Mouse (Mus musculus) embryonic facial prominence, embryonic 12.5 days (tissue): ENCODE measurements around the gene Kif1b. TPM values are rescaled to one million over a fixed set of nuclear protein-coding genes. Genes with fewer than 3 reads are reported as not detected.
A peak's percentile ranks its signal among the peaks of the same experiment; 100 is the strongest.

ENCODE experiments used
- ATAC-seq: fragments of 200-750 bp; cut with Nextera tagmentation; 2 replicates; pipeline ENCODE4 v1.8.0; 2017; ENCODE audit not compliant: insufficient number of reproducible peaks, insufficient read depth, low FRiP score, low TSS enrichment
- H3K27ac ChIP-seq: fragments of 300-500 bp; sonication (generic); 2 replicates; pipeline ENCODE4 v1.5.1; 2016; ENCODE audit warnings: mild to moderate bottlenecking
- H3K27me3 ChIP-seq: fragments of 300-500 bp; sonication (generic); 2 replicates; pipeline ENCODE4 v1.6.1; 2016; ENCODE audit warnings: mild to moderate bottlenecking, moderate library complexity
- H3K36me3 ChIP-seq: fragments of 300-500 bp; sonication (generic); 2 replicates; pipeline ENCODE4 v1.6.1; 2016; ENCODE audit warnings: mild to moderate bottlenecking
- H3K4me1 ChIP-seq: fragments of 300-500 bp; sonication (generic); 2 replicates; pipeline ENCODE4 v1.6.1; 2016
- H3K4me2 ChIP-seq: fragments of 300-500 bp; sonication (generic); replicated peaks from 2 replicates; pipeline ENCODE4 v1.6.1; 2016; ENCODE audit warnings: mild to moderate bottlenecking, moderate library complexity
- H3K4me3 ChIP-seq: fragments of 300-500 bp; sonication (generic); 2 replicates; pipeline ENCODE4 v1.5.1; 2016; ENCODE audit warnings: mild to moderate bottlenecking
- H3K9ac ChIP-seq: fragments of 300-500 bp; sonication (generic); 2 replicates; pipeline ENCODE4 v1.6.1; 2016; ENCODE audit warnings: mild to moderate bottlenecking, moderate library complexity
- H3K9me3 ChIP-seq: fragments of 300-500 bp; sonication (generic); 2 replicates; pipeline ENCODE4 v1.6.1; 2016; ENCODE audit warnings: mild to moderate bottlenecking, moderate library complexity
- WGBS: fragments of 180-500 bp; shearing (Covaris S2); methylation state at CpG from one replicate; pipeline ENCODE4 v1.1.7; 2016; 5-methylcytosine and 5-hydroxymethylcytosine counted together
- polyA plus RNA-seq: library from polyadenylated mRNA; unstranded; fragments of >200 nt; fragmentation: Nextera tagmentation; extraction: Ambion mirVana; gene quantifications from 2 replicates; pipeline ENCODE4 v1.2.1, GENCODE M21; 2016

Kif1b gene
- polyA plus RNA-seq, 1 experiment from 2014 or later: 56.1 TPM

DNA sequence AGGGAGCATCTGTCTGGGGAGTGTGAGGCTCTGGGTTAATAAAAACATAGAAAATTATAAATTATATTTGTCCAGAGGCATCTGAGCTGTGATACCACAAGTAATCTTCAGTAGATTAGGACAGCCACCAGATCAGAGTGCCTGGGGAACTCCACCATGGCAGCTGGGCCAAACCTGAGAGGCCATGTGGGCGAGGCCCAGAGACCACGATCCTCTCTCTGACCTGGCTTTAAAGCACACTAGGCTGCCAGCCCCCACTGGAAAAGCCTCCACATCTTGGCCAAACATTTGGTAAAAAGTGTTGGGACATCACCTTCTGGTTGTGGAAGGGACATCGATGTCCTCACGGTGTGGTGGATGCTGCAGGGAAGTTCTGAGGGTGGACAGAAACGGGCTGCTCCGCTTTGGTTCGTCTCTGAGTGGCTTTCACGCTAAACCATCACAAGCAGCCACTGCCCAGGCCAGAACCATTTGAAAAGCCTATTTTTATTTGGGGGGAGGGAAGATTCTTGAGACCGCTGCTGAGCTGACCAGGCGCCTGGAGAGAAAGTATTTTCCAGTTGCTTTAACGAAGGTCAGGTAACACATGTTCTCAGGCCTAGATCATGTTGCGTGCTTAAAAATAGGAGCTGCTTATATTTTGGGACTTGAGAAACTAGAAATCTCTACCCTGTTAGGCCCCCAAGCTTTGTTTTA lies 6.2 kb upstream of the Kif1b start:
- WGBS: 67% methylated on average over 12 of the region's 12 CpGs
- H3K27ac ChIP-seq: no peak overlapping the region
- ATAC-seq: no peak
- no peaks in the 10 kb centered on the region for H3K27me3 ChIP-seq
- no peaks in the 10 kb centered on the region for H3K36me3 ChIP-seq
- H3K9ac ChIP-seq: no peak overlapping the region
- H3K4me3 ChIP-seq: no peak overlapping the region
- no peak overlapping the region for H3K4me2 ChIP-seq
- no peaks in the 10 kb centered on the region for H3K9me3 ChIP-seq
- no peaks in the 10 kb centered on the region for H3K4me1 ChIP-seq

DNA sequence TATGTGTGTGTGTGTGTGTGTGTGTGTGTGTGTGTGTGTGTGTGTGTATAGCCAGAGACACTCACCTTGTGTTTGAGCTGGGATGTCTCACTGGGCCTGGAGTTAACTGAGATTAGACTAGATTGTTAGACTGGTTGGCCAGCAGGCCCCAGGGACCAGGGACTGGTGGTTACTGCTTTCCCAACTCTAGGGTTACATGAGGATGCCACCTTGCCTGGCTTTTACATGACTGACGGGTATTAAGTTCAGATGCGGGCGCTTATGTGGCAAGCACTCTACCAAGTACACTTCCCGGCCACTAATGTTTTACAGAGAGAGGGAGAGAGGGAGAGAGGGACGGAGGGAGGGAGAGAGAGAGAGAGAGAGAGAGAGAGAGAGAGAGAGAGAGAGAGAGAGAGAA lies 4.5 kb upstream of the Kif1b start:
- Histone ChIP-seq H3K9me3 (no peaks in the 10 kb centered on the region), H3K9ac (no peak overlapping the region), H3K4me3 (no peak overlapping the region), H3K27ac (no peak overlapping the region), H3K27me3 (no peaks in the 10 kb centered on the region), H3K36me3 (no peaks in the 10 kb centered on the region), H3K4me1 (no peaks in the 10 kb centered on the region), H3K4me2 (no peak overlapping the region)
- WGBS: 79% methylated on average over 5 of the region's 5 CpGs
- no peak for ATAC-seq

DNA sequence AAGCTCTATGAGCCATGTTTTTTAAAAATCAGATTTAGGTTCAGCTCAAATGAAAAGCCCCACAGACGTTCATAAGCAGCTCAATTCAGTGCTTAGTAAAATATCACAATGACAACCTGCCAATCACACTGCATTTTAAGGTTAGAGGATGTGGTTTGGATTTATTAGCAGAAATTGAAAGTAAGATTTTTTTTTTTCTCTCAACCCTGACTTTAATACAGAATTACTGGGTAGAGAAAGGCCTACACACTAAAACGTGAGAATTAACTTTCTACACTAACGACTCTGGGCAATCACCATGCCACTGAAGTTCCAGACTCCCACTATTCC lies 963 bp upstream of the Kif1b start:
- H3K36me3 ChIP-seq: no peaks in the 10 kb centered on the region
- H3K4me1 ChIP-seq: peaks cover 15% of the 10 kb centered on the region
- H3K27me3 ChIP-seq: no peaks in the 10 kb centered on the region
- ATAC-seq: no peak
- H3K9ac ChIP-seq: peak overlapping the region; percentile 58; the same call in 1 of the 2 replicates
- H3K4me3 ChIP-seq: peak overlapping the region; percentile 95
- peak overlapping the region; percentile 95 for H3K27ac ChIP-seq
- H3K4me2 ChIP-seq: peak overlapping the region; percentile 59
- H3K9me3 ChIP-seq: no peaks in the 10 kb centered on the region
- WGBS: 52% methylated on average over 3 of the region's 3 CpGs

DNA sequence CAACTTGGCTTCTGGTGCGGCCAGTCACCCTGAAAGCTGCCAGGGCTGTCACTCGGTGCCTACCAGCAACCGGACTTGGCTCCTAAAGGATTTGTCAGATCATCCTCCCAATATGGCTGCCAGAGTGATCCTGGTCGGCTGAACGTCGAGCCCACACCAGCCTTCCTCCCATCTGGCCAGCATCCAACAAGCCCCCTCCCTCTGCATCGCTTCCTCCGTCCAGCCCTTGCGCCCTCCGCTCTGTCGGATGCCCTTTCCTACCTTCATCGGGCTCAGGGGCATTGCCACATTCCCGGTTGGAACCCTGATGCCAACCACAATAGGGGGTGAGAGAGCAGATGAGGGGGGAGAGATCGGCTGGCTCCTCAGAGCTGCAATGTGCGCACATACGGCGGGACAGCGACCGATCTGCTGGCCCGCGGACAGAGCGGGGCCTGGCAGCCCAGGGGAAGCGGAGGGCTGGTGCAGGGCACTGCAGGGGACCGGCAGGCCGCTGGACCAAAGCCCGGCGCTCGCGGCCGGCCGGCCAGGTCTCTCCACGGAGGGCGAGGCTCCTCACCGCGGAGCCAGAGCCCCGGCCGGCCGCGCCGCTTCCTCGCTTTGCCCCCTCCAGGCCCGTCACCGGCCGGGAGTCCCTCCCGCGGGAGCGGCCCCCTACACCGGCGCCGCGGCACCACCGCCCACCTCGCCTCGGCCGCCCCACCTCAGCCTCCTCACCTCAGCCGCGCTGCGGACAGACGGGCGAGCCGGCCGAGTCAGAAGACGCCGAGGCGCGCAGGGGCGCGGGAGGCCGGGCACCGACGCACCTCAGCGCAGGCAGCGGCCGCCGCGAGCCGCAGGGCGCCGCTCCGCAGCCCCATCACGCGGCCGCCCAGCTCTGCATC lies 539 bp downstream of the Kif1b start:
- H3K9me3 ChIP-seq: no peaks in the 10 kb centered on the region
- ATAC-seq: peak; percentile 76

DNA sequence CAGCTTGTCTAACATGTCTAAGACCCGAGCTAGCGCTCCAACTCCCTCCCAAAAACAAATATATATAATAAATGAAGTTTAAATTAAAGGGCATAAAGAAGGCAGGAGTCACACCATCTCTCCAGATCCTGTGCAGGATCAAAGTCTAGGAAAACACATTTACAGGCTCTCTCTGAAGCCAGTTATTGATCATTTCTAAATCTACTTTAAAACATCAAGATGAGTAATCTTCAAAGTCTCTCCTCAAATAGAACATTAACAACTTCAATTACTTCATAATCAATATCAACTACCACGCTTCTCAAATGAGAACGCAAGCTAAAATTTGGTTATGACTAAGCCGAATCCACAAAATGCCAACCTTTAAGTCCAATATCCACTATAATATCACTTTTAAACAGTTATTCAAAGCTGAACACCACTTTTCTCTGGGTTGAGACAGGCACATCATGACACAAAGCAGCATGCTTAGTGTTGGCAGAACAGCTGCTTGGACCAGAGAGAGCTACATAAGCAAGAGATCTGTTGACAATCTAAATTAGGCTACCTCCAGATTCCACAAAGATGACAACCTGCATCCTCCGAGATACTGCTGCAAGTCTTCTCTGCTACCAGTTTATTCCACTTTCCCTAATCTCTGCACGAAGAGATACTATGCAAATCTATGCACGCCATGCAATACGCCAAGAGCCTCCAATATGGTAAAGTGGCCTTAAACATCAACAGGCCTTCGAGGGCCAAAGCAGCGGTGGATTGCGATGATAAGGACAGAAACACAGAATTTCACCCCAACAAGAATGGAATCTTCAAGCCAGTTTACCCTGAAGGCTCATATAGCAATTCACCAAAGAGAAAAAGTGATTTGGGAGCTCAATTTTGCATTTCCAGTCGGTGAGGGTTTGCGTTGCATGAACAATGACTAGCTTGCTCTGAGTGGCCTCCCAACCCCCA lies 1.5 kb downstream of the Kif1b start:
- no peak for ATAC-seq
- no peaks in the 10 kb centered on the region for H3K36me3 ChIP-seq
- H3K4me1 ChIP-seq: peaks cover 32% of the 10 kb centered on the region
- peak overlapping the region; percentile 97 for H3K9ac ChIP-seq
- H3K4me2 ChIP-seq: peak overlapping the region; percentile 56
- no peaks in the 10 kb centered on the region for H3K9me3 ChIP-seq
- H3K4me3 ChIP-seq: peak overlapping the region; percentile 95
- H3K27me3 ChIP-seq: no peaks in the 10 kb centered on the region
- peak overlapping the region; percentile 95 for H3K27ac ChIP-seq
- 41% methylated on average over 14 of the region's 14 CpGs for WGBS

More for the DNA sequence above, 539 bp downstream of the Kif1b start:
- H3K4me1 ChIP-seq: peaks cover 27% of the 10 kb centered on the region
- H3K36me3 ChIP-seq: no peaks in the 10 kb centered on the region
- peak overlapping the region; percentile 97 for H3K9ac ChIP-seq
- H3K4me3 ChIP-seq: peak overlapping the region; percentile 95
- under 1% methylated on average over 77 of the region's 83 CpGs for WGBS
- no peaks in the 10 kb centered on the region for H3K27me3 ChIP-seq
- H3K4me2 ChIP-seq: peak overlapping the region; percentile 56
- peak overlapping the region; percentile 95 for H3K27ac ChIP-seq

DNA sequence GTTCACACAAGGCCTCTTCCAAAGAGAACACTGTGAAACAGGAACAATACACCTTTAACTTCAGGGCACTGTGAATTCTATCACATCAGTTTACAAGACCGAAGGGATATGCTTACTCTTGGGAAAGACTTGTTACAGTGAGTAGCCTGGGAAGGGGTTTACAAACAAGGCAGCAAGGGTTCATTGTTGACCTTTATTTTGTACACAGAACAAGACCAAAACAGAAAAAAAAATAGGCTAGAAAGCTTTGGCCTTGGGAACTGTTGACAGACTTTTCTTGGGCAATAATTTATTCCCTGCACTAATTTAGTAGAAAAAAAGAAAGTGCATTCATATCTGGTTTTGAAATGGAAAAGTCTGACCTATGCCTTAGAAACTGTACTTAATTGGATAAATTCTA lies 3.0 kb downstream of the Kif1b start:
- 82% methylated on average over 1 of the region's 1 CpGs for WGBS
- H3K27ac ChIP-seq: no peak overlapping the region
- H3K4me1 ChIP-seq: peaks cover 32% of the 10 kb centered on the region
- ATAC-seq: no peak
- no peak overlapping the region for H3K9ac ChIP-seq
- no peaks in the 10 kb centered on the region for H3K9me3 ChIP-seq
- no peaks in the 10 kb centered on the region for H3K27me3 ChIP-seq
- no peak overlapping the region for H3K4me2 ChIP-seq
- no peaks in the 10 kb centered on the region for H3K36me3 ChIP-seq
- no peak overlapping the region for H3K4me3 ChIP-seq

DNA sequence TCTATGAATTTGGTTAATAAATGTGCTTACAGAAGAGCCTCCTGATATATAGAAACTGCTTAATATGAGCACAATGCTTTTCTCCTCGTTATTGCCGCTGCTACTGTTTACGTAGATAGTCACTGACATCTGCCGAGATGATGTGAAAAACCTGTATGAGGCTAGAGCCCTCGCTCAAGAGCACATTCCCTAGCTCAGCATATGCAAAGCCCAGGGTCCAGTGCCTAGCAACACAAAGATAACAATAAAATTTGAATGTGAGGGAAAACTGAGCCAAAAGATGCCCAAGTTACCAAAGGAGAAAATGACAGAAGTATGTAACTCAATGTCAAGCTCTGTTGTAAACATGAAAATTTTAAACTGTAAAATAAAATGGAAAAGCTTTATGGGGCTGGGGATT lies 4.0 kb downstream of the Kif1b start:
- H3K9me3 ChIP-seq: no peaks in the 10 kb centered on the region
- no peak overlapping the region for H3K9ac ChIP-seq
- H3K4me3 ChIP-seq: no peak overlapping the region
- ATAC-seq: no peak
- no peaks in the 10 kb centered on the region for H3K27me3 ChIP-seq
- peaks cover 32% of the 10 kb centered on the region for H3K4me1 ChIP-seq
- H3K27ac ChIP-seq: no peak overlapping the region
- no peak overlapping the region for H3K4me2 ChIP-seq
- no peaks in the 10 kb centered on the region for H3K36me3 ChIP-seq
- WGBS: 69% methylated on average over 5 of the region's 5 CpGs

DNA sequence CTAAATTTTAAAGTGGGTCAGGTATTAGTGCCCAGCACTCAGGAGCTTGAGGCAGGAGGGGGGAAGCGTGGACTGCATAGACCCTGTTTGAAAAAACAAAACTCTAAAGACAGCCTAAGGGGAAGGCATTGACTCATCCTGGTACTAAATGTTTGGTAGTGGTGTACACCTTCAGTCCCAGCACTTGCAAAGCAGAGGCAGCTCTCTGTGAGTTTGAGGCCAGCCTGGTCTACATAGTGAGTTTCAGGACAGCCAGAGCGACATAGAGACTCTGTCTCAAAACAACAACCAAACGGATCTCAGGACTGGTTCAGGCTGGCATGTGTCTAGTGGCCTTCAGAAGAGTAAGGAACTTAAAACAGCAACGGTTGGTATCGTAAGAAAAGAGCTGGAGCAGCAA lies 4.7 kb downstream of the Kif1b start:
- no peaks in the 10 kb centered on the region for H3K27me3 ChIP-seq
- no peak for ATAC-seq
- WGBS: 80% methylated on average over 5 of the region's 5 CpGs
- no peak overlapping the region for H3K9ac ChIP-seq
- no peak overlapping the region for H3K4me2 ChIP-seq
- H3K9me3 ChIP-seq: no peaks in the 10 kb centered on the region
- no peaks in the 10 kb centered on the region for H3K36me3 ChIP-seq
- peaks cover 32% of the 10 kb centered on the region for H3K4me1 ChIP-seq
- no peak overlapping the region for H3K4me3 ChIP-seq
- H3K27ac ChIP-seq: no peak overlapping the region

DNA sequence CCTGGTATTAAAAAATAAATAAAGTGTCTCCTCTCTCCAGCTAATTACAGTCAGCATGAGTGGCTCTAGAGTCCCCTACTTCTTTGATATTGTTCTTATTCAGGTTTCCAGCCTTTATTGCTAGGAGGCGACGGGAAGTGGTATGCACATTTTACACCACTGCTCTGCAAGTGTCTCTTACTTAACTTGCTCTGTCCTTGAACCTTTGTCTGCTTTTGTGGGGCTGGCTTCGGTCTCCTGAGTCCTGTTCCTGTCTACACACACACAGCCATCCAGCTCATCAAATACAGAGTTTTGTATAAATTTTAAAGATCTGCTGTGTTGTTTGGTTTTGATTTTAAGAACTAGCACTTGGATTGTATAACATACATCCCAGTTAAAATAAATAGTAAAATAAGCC lies 5.4 kb downstream of the Kif1b start:
- Histone ChIP-seq H3K27ac (no peak overlapping the region), H3K4me2 (no peak overlapping the region), H3K36me3 (no peaks in the 10 kb centered on the region), H3K4me1 (peaks cover 32% of the 10 kb centered on the region), H3K27me3 (no peaks in the 10 kb centered on the region), H3K9me3 (no peaks in the 10 kb centered on the region), H3K9ac (no peak overlapping the region), H3K4me3 (no peak overlapping the region)
- 68% methylated on average over 3 of the region's 3 CpGs for WGBS
- ATAC-seq: no peak

DNA sequence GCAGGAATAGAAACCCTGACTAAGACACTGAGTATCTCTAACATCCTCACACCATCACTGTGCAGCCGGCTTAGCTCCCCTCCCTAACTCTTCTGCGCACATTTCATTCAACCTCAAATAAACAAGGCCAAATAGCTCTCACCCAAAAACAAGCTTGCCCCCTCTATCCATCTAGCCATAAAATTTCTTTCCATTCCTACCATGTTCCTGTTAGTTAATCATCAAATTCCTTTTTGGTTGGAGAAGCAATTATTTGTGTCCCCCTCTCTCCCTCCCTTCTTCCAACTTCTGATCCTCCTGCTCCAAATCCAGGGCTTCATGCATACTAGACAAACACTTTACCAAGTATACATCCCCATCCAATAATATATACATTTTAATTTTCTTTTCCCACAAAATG lies 11.0 kb downstream of the Kif1b start:
- Histone ChIP-seq H3K36me3 (0 out of 2 replicates have a peak, but pooled peaks cover 6% of the 10 kb centered on the region), H3K27me3 (no peaks in the 10 kb centered on the region), H3K4me2 (no peak overlapping the region), H3K9ac (no peak overlapping the region), H3K4me1 (peaks cover 16% of the 10 kb centered on the region), H3K27ac (no peak overlapping the region), H3K9me3 (no peaks in the 10 kb centered on the region), H3K4me3 (no peak overlapping the region)
- no peak for ATAC-seq
- 85% methylated on average over 2 of the region's 2 CpGs for WGBS

DNA sequence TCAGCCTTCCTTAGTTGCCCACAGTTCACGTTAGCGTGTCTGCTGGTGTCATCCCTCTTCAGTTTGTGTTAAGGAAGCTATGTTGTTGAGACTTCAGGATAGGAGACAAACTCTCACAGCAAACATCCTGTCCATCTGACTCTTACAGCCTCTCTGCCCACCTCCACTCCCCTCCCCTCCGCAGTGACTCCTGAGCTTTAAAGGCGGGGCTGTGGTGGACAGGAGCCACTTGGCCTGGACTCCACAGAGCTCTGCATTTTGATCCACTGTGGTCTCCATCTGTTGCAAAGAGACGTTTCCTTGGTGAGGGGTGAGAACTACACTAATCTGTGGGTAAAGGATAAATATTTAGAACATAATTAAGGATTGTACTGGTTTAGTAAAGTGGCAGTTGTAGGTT lies 14.5 kb downstream of the Kif1b start:
- no peak for ATAC-seq
- H3K4me1 ChIP-seq: peaks cover 14% of the 10 kb centered on the region
- H3K9me3 ChIP-seq: no peaks in the 10 kb centered on the region
- H3K27me3 ChIP-seq: no peaks in the 10 kb centered on the region
- H3K4me3 ChIP-seq: no peak overlapping the region
- H3K4me2 ChIP-seq: no peak overlapping the region
- no peak overlapping the region for H3K27ac ChIP-seq
- WGBS: 82% methylated on average over 5 of the region's 5 CpGs
- peaks cover 23% of the 10 kb centered on the region for H3K36me3 ChIP-seq
- H3K9ac ChIP-seq: no peak overlapping the region
